Mouse (Mus musculus) left cerebral cortex, postnatal 36 days (tissue): ENCODE measurements around the gene Fmo4. TPM values are rescaled to one million over a fixed set of nuclear protein-coding genes. Genes with fewer than 3 reads are reported as not detected.
"Not testable (repeated sequence)": the region's sequence is repeated elsewhere in the genome, so short reads cannot be mapped to it uniquely, and the experiment has no call there.

Experiments
- DNase-seq, 2 experiments: peaks; one replicate each; pipeline ENCODE4 v3.0.0; 2021 to 2022; ENCODE audit warnings: low spot score in 2 of 2, mixed read lengths in 1 of 2
- intact Hi-C: fragments of 180-260 bp; cut with DNase I; formaldehyde crosslinking; loops from one replicate; pipeline ENCODE4 v1.15.1; 2025
- total RNA-seq, 2 experiments: library from RNA; stranded (reverse); gene quantifications; 2 replicates each; pipeline ENCODE4 v1.2.3; 2021

The Fmo4 gene
- total RNA-seq, 2 experiments from 2014 or later: not detected

DNA sequence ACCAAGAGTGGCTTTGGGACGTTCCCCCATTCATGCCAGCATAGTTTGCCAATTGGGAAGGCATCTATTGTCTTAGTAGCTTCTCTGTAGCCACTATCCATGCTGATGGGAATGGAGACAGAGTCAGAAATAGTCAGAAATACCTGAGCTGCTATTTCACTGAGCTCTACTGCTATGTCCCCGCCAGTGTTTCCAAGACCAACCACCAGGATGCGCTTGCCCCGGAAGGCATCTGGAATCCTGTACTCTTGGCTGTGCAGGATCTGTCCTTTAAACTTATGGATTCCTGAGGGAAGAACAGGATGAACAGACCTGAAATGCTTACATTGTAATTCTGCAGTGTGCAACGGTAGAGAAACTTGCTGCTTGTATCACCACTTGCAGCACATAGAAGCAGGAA lies 8.8 kb downstream of the Fmo4 start:
- intact Hi-C loops: no loop called here

DNA sequence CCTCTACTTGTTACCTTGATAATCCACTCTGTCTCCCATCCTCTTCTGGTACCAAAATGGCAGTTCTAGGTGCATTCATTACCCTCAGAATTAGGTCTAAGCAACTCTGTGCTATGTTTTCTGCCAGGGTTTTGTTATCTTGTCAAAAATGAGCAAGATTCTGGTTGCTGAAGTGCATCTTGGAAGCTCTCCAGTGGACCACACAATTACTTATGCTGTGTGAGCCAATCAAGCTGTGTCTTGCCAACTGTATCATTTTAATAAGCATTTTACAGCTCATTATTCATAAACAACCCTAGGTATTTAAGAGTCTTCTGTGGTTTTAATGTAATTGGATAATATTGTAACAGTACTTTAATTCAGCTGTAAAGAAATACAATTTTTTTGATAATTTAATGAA lies 17.3 kb downstream of the Fmo4 start:
- intact Hi-C loops: no loop called here
- DNase-seq: no peak

More for the DNA sequence above, 8.8 kb downstream of the Fmo4 start:
- no peak for DNase-seq

DNA sequence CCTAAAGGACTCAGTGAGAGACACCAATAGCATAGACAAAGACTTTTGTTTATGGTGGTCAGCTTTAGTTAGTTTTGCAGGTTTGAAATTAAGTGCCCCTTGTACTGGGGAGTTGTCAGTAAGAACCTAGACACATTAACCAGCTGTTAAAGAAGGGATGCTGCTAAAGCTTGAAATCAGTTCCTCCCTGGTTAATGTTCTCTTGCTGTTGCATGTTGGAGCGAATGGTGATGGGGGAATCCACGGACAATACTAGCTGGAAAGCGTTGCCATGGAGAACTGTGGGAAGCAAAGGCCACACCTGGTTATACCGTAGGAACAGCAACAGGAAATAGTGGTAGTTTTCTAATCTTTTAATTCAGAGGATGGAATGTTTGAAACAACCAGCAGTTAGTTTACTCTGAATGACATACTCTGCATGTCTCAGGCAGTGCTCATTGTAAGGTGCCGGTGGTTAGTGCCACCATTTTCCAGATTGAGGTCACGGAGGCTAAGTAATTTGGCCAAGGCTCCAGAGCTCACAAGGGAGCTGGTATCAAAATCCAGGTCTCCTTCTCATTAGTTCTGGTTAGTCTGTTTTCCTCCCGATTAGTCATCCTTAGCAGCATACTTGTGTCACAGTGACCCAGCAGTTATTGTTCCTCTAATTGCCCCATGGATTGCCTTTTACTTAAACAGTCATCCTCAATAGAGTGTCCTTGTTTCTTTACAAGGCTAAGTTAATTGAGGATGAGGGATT lies 21.3 kb downstream of the Fmo4 start:
- intact Hi-C loops: no loop called here

DNA sequence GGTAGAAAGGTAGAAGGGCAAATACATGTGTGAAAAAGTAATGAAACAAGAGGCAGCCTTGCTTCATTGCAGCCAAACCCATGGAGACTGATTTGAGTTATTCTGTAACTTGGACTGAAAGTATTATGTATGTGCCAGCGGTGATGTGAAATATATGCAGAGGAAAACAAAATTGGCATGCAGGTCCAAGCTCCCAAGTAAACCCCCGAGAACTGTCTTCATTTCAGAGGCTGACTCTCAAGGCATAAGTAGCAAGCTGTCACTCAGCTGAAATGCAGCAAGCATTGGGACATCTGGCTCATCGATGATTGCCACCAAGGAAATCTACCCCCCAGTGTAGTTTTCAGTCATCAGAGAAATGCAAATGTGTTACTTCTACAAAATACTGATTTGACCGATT lies 28.6 kb downstream of the Fmo4 start:
- intact Hi-C loops: no loop called here
- no peak for DNase-seq

More for the DNA sequence above, 21.3 kb downstream of the Fmo4 start:
- DNase-seq: no peak

DNA sequence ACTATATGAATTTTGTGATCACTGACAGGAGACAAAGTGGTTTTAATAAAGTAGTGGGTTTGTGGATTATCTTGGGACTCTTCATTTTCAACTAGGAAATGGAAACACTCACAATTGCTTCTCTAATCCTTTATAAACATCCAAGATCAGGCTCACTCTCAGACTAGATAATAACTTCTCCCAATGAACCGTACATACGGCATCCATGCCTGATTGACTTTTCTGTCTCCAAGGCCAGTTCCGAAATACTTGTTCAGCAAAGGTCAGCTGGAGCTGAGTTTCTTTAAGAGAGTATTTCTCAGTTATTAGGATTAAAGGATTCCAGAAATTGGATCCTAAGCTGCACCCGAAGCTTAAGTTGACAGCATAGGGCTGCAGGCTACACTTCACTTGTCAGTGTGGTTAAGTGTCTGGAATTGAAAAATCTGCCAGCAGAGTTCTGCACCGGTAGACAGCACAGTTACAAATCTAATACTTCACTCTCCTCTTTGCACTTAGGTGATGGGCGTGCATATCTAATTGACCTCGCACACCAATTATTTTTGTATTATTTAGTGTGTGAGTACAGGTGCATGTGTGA lies 30.0 kb downstream of the Fmo4 start:
- intact Hi-C loops: no loop called here
- no peak for DNase-seq

DNA sequence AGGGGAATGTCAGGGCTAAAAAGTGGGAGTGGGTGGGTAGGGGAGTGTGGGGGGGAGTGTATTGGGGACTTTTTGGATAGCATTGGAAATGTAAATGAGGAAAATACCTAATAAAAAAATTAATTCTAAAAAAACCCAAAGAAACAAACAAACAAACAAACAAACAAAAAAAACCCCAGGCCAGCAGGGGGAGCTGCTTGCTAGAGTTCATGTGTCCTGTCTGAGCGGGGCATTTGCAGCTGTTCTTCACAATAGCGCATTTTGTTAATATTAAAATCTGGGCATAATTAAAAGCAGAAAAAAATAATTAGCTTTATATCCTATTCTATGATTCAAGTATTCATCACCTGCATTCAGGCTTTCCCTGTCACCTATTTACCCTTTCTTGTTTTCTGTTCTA lies 32.7 kb downstream of the Fmo4 start:
- intact Hi-C loops, DNase-seq: not testable (repeated sequence)

DNA sequence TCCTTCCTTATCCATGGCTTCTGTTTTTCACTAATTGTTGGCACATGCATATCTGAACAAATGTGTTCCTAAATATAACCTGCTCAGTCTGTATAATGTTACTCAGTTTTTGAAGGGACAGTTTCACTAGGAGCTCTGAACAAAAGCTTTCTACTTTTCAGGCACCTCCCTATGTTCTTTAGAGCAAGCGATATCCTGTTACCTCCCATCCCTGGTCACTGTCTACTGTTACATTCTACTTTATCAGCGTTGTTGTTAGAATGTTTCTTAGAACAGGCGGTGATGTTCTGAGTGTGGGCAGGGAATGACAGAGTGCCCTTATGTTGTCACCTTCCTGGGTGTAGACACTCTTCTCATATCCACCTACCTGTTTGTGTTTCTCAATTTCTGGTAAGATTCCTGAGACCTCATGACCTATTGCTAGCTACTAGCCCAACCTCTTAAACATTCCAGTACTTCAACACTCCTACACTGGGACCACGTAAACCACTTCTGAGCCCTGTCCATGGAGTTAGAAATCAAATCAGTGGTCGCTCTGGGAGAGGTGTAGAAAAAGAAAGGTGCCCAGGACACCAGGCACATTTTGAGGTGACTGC lies 35.7 kb downstream of the Fmo4 start:
- no peak for DNase-seq
- intact Hi-C loops: no loop called here

DNA sequence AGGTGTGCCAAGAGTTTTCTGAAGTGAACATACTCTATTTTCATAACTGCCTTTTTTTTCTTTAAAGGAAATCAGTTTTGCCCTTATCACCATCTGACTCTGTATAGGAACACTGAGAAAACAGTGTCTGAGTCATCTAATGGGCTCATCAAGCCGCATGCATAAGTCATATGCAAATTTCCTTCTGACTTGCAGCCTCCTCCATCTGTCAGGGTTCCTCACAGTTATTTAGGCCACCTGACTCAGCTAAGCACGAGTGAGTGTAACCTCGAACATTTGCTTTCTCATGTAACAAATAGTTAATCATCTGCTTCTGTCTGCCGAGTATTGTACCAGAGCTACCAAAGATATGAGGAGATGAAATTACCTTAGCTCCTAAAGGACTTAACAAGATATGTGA lies 40.1 kb downstream of the Fmo4 start:
- peak in 1 of 2 experiments; percentile 8 for DNase-seq
- intact Hi-C loops: no loop called here

DNA sequence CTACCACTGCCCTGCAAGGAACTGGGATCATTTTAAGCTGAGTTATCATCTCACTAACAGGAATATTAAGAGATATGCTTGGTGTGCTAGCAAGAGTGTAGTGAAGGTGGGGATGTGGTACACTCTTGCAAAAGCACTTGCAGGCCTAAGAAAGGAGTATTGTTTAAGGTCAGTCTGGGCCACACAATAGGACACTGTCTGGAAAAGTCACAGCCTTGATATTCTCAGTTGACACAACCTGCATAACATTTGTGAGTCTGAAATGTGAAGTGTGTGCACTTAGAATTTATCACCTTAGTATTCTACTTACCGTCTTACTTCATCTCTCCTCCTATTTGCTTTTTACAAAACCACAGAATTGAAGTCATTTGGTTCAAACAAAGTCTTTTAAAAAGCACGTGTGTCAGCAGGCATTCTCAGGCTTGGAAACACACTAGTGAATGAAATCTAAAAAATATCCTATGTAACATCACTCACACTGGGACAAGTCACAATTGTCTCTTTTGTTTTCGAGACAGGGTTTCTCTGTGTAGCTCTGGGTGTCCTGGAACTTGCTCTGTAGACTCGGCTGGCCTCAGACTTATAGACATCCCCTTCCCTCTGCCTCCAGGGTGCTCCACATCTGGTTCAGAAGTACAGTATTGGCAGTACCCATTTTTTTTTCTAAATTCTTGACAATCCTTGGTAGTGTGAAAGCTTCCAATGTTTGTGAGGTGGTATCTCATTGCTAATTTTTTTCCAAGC lies 42.0 kb downstream of the Fmo4 start:
- intact Hi-C loops: no loop called here
- no peak for DNase-seq

DNA sequence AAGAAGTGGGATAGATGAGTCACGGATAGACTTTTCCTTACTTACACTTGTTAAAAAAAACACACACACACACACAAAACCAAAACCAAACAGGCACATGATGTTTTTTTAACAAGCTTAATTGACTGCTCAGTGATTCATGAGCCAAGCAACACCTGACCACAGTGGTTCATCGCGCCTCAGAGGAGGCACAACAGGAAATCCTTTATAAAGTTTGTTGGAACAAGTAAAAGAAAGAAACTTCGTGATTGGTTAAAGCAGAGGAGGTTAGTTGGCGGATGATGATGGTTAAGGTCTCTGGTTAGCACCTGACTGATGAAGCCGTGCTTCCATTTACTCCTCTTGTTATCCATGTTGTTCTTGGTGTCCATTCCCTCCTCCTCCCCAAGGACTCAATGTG lies 61.8 kb downstream of the Fmo4 start:
- DNase-seq: no peak
- intact Hi-C loops: no loop called here

DNA sequence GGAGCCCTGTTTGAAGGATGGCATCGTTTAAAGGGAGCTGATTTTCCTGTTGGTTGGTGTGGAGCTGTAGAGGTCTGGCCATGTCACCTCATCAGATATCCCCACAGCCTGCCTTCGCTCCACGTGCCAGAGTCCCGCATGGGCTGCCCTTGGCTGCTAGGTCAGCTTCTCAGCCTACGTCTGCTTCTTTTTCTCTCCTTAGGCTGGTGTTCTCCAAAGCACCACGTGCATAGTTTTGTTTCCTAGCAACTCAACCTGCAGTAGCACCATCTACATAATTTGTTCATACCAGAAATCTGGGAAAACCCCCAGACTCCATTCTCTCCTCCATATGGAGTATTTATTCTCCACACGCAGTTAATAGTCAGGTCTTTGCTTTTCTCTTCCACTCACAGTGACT lies 64.2 kb downstream of the Fmo4 start:
- intact Hi-C loops: no loop called here
- no peak for DNase-seq

DNA sequence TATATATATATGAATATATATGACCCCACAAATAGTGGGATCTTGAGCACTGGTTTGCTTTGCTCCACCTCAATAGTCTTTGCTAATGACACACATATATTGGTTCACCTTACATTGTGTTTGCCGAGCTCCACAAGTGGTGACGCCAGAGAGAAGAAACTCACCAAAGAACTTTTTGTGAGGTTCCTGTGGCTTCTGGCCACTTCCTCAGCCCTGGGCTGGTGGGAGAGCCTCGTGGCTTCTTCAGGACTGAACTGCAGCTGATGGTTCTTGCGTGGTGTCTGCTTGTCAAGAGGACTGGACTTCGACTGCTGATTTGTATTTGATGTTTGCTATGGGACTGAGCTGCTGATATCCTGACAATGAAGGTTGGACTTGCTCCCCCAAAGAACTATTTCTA lies 65.0 kb downstream of the Fmo4 start:
- DNase-seq: no peak
- intact Hi-C loops: no loop called here

Other genes with a start within 250 kb of the Fmo4 start
- 100 to 1,000 TPM in 1 of 2 experiments, 10 to 100 TPM in 1; 99.2 to 117 TPM for gene Vamp4, start 243.5 kb downstream of the Fmo4 start, total RNA-seq
- gene Myoc, start 174.8 kb downstream of the Fmo4 start, total RNA-seq: 1 to 10 TPM; 4.1 to 5.9 TPM
- not detected for gene Myocos, start 155.8 kb downstream of the Fmo4 start, total RNA-seq
- gene Prrc2c, start 73.4 kb downstream of the Fmo4 start, total RNA-seq: 100 to 1,000 TPM; 174 to 236 TPM
- 10 to 100 TPM; 10.8 to 13.9 TPM for gene Fmo1, start 52.6 kb upstream of the Fmo4 start, total RNA-seq
- 1 to 10 TPM; 3.2 to 4.0 TPM for gene Fmo2, start 84.8 kb upstream of the Fmo4 start, total RNA-seq
- gene Fmo6, start 123.5 kb upstream of the Fmo4 start, total RNA-seq: not detected
- gene Fmo3, start 170.6 kb upstream of the Fmo4 start, total RNA-seq: not detected